Mouse (Mus musculus): ENCODE measurements at regions not wholly inside any gene's neighbourhood (a gene's known extent, or its start where the extent isn't known, plus 50 kb on each side); places are given as distances from the start of the nearest gene placed in this dataset.

DNA sequence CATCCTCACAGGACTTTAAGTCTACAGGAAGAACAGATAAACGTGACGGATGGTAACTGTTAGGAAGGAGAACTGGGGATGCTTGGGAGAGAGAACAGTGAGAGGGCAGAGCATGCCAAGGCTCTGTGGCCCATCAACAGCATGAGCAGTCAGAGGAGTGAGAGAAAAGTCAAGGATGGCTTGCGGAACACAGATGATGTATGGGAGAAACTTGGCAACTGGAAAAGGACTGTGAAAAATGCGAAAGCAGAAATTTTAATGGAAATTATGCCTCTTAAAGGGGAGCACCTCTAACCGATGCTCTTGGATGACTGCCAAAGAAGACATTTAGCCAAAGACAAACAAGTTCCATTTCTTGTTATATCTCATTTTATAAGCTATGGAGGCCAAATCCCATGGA, 382.6 kb downstream of the Sorl1 start:
- no peak for TF ChIP-seq CTCF (IDR thresholded peaks at IDR 0.05; ENCODE audit: insufficient read depth, low read length)
- TF ChIP-seq POLR2A (IDR thresholded peaks at IDR 0.05; ENCODE audit: borderline replicate concordance, extremely low read depth, low read depth, low read length), result no peak
